Mouse (Mus musculus) intestine, postnatal 0 days (tissue): ENCODE results near the gene Zfp36l1. TPM values are rescaled to one million over a fixed set of nuclear protein-coding genes. Genes with fewer than 3 reads are reported as not detected.

Experiments
- ATAC-seq: fragments of 200-750 bp; cut with Nextera tagmentation; 2 replicates; pipeline ENCODE4 v1.8.0; 2017; ENCODE audit warnings: mild to moderate bottlenecking, moderate TSS enrichment, moderate library complexity
- H3K27ac ChIP-seq: fragments of 300-500 bp; sonication (generic); 2 replicates; pipeline ENCODE4 v1.5.1; 2014; ENCODE audit warnings: mild to moderate bottlenecking, low read depth, low read length, moderate library complexity
- H3K27me3 ChIP-seq: fragments of 300-500 bp; sonication (generic); replicated peaks from 2 replicates; pipeline ENCODE4 v1.6.1; 2014; ENCODE audit warnings: low read length, mixed read lengths; ENCODE audit not compliant: control insufficient read depth, insufficient read depth
- H3K36me3 ChIP-seq: fragments of 300-500 bp; sonication (generic); 2 replicates; pipeline ENCODE4 v1.6.1; 2014; ENCODE audit warnings: mild to moderate bottlenecking, moderate library complexity; ENCODE audit not compliant: control insufficient read depth, insufficient read depth
- H3K4me1 ChIP-seq: fragments of 300-500 bp; sonication (generic); replicated peaks from 2 replicates; pipeline ENCODE4 v1.6.1; 2014; ENCODE audit warnings: antibody characterized with exemption, low read length, mixed read lengths; ENCODE audit not compliant: control insufficient read depth, insufficient read depth
- H3K4me2 ChIP-seq: fragments of 300-500 bp; sonication (generic); replicated peaks from 2 replicates; pipeline ENCODE4 v1.6.1; 2014; ENCODE audit warnings: low read depth, mild to moderate bottlenecking, moderate library complexity
- H3K4me3 ChIP-seq: fragments of 300-500 bp; sonication (generic); 2 replicates; pipeline ENCODE4 v1.5.1; 2014; ENCODE audit warnings: low read depth, low read length
- H3K9ac ChIP-seq: fragments of 300-500 bp; sonication (generic); 2 replicates; pipeline ENCODE4 v1.6.1; 2014; ENCODE audit warnings: mild to moderate bottlenecking, low read depth, low read length
- H3K9me3 ChIP-seq: fragments of 300-500 bp; sonication (generic); 2 replicates; pipeline ENCODE4 v1.6.1; 2016; ENCODE audit warnings: mixed run types; ENCODE audit not compliant: control insufficient read depth
- CTCF ChIP-seq: sonication (generic); IDR thresholded peaks from 2 replicates; pipeline ENCODE4 v1.5.1; 2016; ENCODE audit warnings: low read depth, mild to moderate bottlenecking, control low read depth, antibody characterized with exemption, moderate library complexity
- WGBS: fragments of 180-500 bp; shearing (Covaris S2); extraction: QIAGEN DNeasy Blood & Tissue Kit; methylation state at CpG from one replicate; pipeline ENCODE4 v1.1.7; 2014; 5-methylcytosine and 5-hydroxymethylcytosine counted together
- polyA plus RNA-seq: library from polyadenylated mRNA; unstranded; fragments of >200 nt; fragmentation: Nextera tagmentation; extraction: Ambion mirVana; gene quantifications from 2 replicates; pipeline ENCODE4 v1.2.1, GENCODE M21; 2015

Gene Zfp36l1
- polyA plus RNA-seq, 1 experiment from 2014 or later, result 80.7 TPM

DNA sequence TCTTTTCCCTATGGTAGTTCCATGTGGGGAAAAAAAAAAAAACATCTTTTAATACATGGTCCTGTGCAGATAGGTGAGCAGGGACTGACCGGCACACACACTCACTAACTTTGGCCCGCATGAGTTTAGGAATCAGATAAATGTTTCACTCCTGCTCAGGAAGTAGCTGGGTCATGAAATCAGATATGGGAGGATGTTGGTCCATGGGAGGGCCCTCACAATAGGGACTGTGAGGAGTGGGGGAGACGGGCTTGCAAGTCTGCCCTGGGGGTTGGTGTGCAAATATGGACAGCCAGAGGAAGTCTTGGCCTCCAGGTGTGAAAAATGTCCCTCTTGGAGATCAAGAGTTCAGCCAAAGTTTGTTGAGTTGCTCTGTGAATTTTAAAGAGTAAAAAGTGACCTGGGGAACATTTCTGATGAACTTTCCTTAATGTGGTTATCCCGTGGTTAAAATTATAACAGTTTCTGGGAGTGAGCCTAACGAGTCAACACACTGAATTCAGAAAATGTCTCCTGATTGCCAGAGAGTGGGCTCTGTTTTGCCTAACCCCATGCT, 53.0 kb downstream of the Zfp36l1 start:
- 63% methylated on average over 5 of the region's 5 CpGs for WGBS
- peak overlapping the region; percentile 57; the same call in 1 of the 2 replicates for H3K27ac ChIP-seq
- TF ChIP-seq CTCF, result no peak
- no peak overlapping the region for H3K4me2 ChIP-seq
- no peak overlapping the region for H3K9ac ChIP-seq
- H3K9me3 ChIP-seq, result no peaks in the 10 kb centered on the region
- peaks cover 15% of the 10 kb centered on the region for H3K4me1 ChIP-seq
- no peak overlapping the region for H3K4me3 ChIP-seq
- no peak for ATAC-seq
- no peaks in the 10 kb centered on the region for H3K27me3 ChIP-seq
- H3K36me3 ChIP-seq, result no peaks in the 10 kb centered on the region

Other genes starting within 250 kb of the Zfp36l1 start
- 28.7 and 29.3 TPM in 2 replicates for gene Actn1, start 147.4 kb upstream of the Zfp36l1 start, polyA plus RNA-seq